Mouse (Mus musculus) adrenal gland, adult 18-20 months (tissue): Measurements from ENCODE around the gene Gm21783. TPM values are rescaled to one million over a fixed set of nuclear protein-coding genes. Genes with fewer than 3 reads are reported as not detected.
"Not testable (repeated sequence)": the region's sequence is repeated elsewhere in the genome, so short reads cannot be mapped to it uniquely, and the experiment has no call there.

ENCODE experiments used
- DNase-seq, 2 experiments: peaks; one replicate each; pipeline ENCODE4 v3.0.0; 2021 to 2022; ENCODE audit warnings: low spot score in 2 of 2
- long read RNA-seq, 2 experiments: library from polyadenylated mRNA; stranded (forward); transcript quantifications; one replicate each; pipeline ENCODE4 v2.0.0; 2021
- total RNA-seq, 2 experiments: library from RNA; stranded (reverse); gene quantifications; 1 replicate in 1 of 2; 2 replicates in 1 of 2; pipeline ENCODE4 v1.2.3; 2021

Gene Gm21783
- not detected for total RNA-seq
- long read RNA-seq, experiment 1, result 0 reads
- long read RNA-seq, experiment 2, result 0 reads

GRCm38 (mm10) chrY:44981163-44981562, at the start of gene Gm21783:
TSS of gene Gm21783 (minus strand) at chrY:44981263.
- DNase-seq, result not testable (repeated sequence)
